Mouse (Mus musculus): ENCODE measurements around the gene Slc15a2. TPM values are rescaled to one million over a fixed set of nuclear protein-coding genes. Genes with fewer than 3 reads are reported as not detected.

Slc15a2 gene
- total and polyA plus RNA-seq, 2 experiments from 2014 or later, result 23.5 to 23.9 TPM

DNA sequence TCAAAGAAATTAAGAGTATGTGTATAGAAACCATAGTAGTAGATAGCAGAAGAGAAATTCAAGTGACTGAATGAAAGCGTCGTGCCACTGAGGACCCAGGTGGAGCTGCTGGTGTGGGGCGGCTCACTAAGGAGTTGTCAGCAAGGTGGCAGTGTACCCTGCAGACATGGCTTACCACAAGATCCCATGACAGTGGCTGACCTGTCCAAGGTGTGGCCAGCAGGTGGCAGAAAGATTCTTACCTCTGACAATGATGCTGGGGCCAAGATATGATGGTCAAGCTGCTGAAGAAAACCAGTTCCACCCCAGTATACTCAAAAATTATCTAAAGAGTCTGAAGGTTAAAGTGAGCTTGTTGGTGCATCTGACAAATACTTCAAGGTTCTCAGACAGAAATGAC, 49.3 kb downstream of the Slc15a2 start:
- no peaks in the 10 kb centered on the region for H3K36me3 ChIP-seq (ENCODE audit: insufficient read depth)
- H3K9me3 ChIP-seq (ENCODE audit: low read length), result no peaks in the 10 kb centered on the region
- H3K4me3 ChIP-seq (ENCODE audit: low read depth, low read length), result no peak overlapping the region
- no peaks in the 10 kb centered on the region for H3K4me1 ChIP-seq (ENCODE audit: insufficient read depth)
- no peak overlapping the region for H3K9ac ChIP-seq
- 78% methylated on average over 3 of the region's 3 CpGs for WGBS
- DNase-seq (no peak), ATAC-seq (no peak)
- TF ChIP-seq CTCF (IDR thresholded peaks at IDR 0.05; ENCODE audit: low read depth), result no peak
- no peaks in the 10 kb centered on the region for H3K27me3 ChIP-seq (ENCODE audit: insufficient read depth, low read length)
- no peak overlapping the region for H3K27ac ChIP-seq (ENCODE audit: low read depth, low read length)
- H3K4me2 ChIP-seq (ENCODE audit: low read depth), result no peak overlapping the region

- no peaks in the 10 kb centered on the region for H3K9me3 ChIP-seq (ENCODE audit: low read length)
- 33% methylated on average over 1 of the region's 1 CpGs for WGBS
- H3K27me3 ChIP-seq (ENCODE audit: insufficient read depth, low read length), result no peaks in the 10 kb centered on the region
- no peak overlapping the region for H3K27ac ChIP-seq (ENCODE audit: low read depth, low read length)
- no peak overlapping the region for H3K9ac ChIP-seq
- no peak for TF ChIP-seq CTCF (IDR thresholded peaks at IDR 0.05; ENCODE audit: low read depth)
- no peaks in the 10 kb centered on the region for H3K36me3 ChIP-seq (ENCODE audit: insufficient read depth)
- H3K4me1 ChIP-seq (ENCODE audit: insufficient read depth), result no peaks in the 10 kb centered on the region
- H3K4me3 ChIP-seq (ENCODE audit: low read depth, low read length), result no peak overlapping the region
- ATAC-seq (no peak), DNase-seq (peak; percentile 13)
- no peak overlapping the region for H3K4me2 ChIP-seq (ENCODE audit: low read depth)
Observed at GRCm38 (mm10) chr16:36733827-36734226, 50.9 kb downstream of the Slc15a2 start.

GRCm38 (mm10) chr16:36732572-36732971, 52.2 kb downstream of the Slc15a2 start:
- Histone ChIP-seq H3K27ac (ENCODE audit: low read depth, low read length) (no peak overlapping the region), H3K27me3 (ENCODE audit: insufficient read depth, low read length) (no peaks in the 10 kb centered on the region), H3K9ac (no peak overlapping the region), H3K4me2 (ENCODE audit: low read depth) (no peak overlapping the region), H3K36me3 (ENCODE audit: insufficient read depth) (no peaks in the 10 kb centered on the region), H3K4me1 (ENCODE audit: insufficient read depth) (no peaks in the 10 kb centered on the region), H3K9me3 (ENCODE audit: low read length) (no peaks in the 10 kb centered on the region), H3K4me3 (ENCODE audit: low read depth, low read length) (no peak overlapping the region)
- ATAC-seq (no peak), DNase-seq (no peak)
- no peak for TF ChIP-seq CTCF (IDR thresholded peaks at IDR 0.05; ENCODE audit: low read depth)

GRCm38 (mm10) chr16:36728959-36729358, 55.8 kb downstream of the Slc15a2 start:
- ATAC-seq, result no peak
- no peak overlapping the region for H3K4me2 ChIP-seq (ENCODE audit: low read depth)
- no peak overlapping the region for H3K9ac ChIP-seq
- TF ChIP-seq CTCF (IDR thresholded peaks at IDR 0.05; ENCODE audit: low read depth), result no peak
- H3K27ac ChIP-seq (ENCODE audit: low read depth, low read length), result no peak overlapping the region
- 94% methylated on average over 2 of the region's 2 CpGs for WGBS
- H3K27me3 ChIP-seq (ENCODE audit: insufficient read depth, low read length), result no peaks in the 10 kb centered on the region
- H3K4me1 ChIP-seq (ENCODE audit: insufficient read depth), result no peaks in the 10 kb centered on the region
- no peaks in the 10 kb centered on the region for H3K36me3 ChIP-seq (ENCODE audit: insufficient read depth)
- H3K4me3 ChIP-seq (ENCODE audit: low read depth, low read length), result no peak overlapping the region
- DNase-seq, result no peak
- H3K9me3 ChIP-seq (ENCODE audit: low read length), result no peaks in the 10 kb centered on the region

DNA sequence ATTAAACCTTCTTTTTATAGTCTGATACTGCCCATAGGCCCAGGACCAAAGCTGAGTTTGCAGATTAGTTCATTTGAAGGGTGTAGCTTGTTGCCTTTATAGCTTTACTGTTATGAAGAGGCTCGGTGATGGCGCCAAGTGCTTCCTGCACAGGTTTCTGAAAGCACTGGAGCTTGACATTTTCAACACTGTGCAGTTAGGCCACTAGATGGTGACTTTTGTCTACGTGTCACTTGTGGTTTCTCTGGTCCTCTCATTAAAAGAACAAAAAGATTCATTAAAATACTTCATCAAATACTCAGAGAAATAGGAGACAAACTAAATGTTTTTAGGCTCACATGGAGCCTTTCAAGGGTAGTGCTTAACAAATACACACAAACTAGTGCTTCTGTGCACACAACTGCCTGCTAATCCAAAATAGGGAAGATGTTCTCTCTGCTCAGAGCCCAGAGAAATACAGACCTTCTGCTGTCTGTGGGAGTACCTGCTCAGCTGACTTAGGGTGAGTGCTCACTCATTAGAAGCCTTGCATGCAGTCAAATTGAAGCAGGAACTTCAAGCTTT, 60.8 kb downstream of the Slc15a2 start:
- no peak overlapping the region for H3K27ac ChIP-seq (ENCODE audit: low read depth, low read length)
- H3K4me2 ChIP-seq (ENCODE audit: low read depth), result no peak overlapping the region
- no peaks in the 10 kb centered on the region for H3K36me3 ChIP-seq (ENCODE audit: insufficient read depth)
- no peak overlapping the region for H3K9ac ChIP-seq
- peak; percentile 66; the same call in 1 of the 2 replicates for ATAC-seq
- H3K27me3 ChIP-seq (ENCODE audit: insufficient read depth, low read length), result no peaks in the 10 kb centered on the region
- H3K4me1 ChIP-seq (ENCODE audit: insufficient read depth), result no peaks in the 10 kb centered on the region
- DNase-seq, result peak; percentile 46
- no peak overlapping the region for H3K4me3 ChIP-seq (ENCODE audit: low read depth, low read length)
- peak; percentile 64 for TF ChIP-seq CTCF (IDR thresholded peaks at IDR 0.05; ENCODE audit: low read depth)
- H3K9me3 ChIP-seq (ENCODE audit: low read length), result no peaks in the 10 kb centered on the region
- 58% methylated on average over 3 of the region's 3 CpGs for WGBS

- no peak for TF ChIP-seq CTCF (IDR thresholded peaks at IDR 0.05; ENCODE audit: low read depth)
- Histone ChIP-seq H3K9ac (no peak overlapping the region), H3K4me3 (ENCODE audit: low read depth, low read length) (no peak overlapping the region), H3K9me3 (ENCODE audit: low read length) (no peaks in the 10 kb centered on the region), H3K4me2 (ENCODE audit: low read depth) (no peak overlapping the region), H3K4me1 (ENCODE audit: insufficient read depth) (no peaks in the 10 kb centered on the region), H3K27me3 (ENCODE audit: insufficient read depth, low read length) (no peaks in the 10 kb centered on the region), H3K27ac (ENCODE audit: low read depth, low read length) (no peak overlapping the region), H3K36me3 (ENCODE audit: insufficient read depth) (no peaks in the 10 kb centered on the region)
- 28% methylated on average over 4 of the region's 4 CpGs for WGBS
- ATAC-seq (no peak), DNase-seq (no peak)
Observed at GRCm38 (mm10) chr16:36722739-36723138, 62.0 kb downstream of the Slc15a2 start.

DNA sequence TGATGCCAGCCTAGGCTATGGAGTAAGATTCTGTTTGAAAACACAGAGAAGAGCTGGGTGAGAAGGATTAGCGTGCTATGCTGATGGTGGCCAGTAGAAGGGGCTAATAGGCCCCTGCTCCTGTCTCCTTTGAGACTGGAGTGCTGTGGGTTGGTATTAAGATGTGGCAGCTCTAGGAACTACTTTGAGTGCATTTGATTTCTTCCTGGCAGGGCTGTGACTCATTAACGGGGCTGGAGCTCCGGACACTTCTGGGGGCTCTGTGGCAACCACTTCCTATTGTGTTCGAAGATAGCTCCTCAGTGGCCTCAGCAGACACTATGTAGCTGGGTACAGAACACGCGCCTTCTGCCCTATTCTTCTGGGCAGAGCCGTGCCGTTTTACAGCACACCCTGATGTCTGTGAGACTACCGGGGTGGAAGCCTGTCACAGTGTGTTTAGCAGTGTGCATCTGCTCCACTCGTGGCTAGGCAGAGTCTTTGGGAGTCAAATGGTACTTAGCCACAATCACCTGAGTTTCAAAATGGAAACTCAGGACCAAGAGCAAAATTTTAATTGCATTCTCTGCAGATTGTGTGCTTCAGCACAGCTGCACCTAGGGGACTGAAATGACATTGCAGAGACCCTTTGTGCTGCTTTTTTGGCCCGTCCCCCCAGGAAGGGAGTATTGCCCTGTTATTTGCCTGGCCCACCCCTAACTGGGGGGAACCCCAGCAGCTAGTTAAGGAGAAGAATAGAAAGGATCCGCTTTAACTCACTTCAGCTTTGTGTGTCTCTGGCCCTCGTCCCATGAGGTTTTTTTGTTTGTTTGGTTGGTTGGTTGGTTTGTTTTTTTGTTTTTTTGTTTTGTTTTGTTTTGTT, 64.3 kb downstream of the Slc15a2 start:
- WGBS, result 47% methylated on average over 13 of the region's 13 CpGs
- peak; percentile 40 for TF ChIP-seq CTCF (IDR thresholded peaks at IDR 0.05; ENCODE audit: low read depth)
- no peak overlapping the region for H3K4me2 ChIP-seq (ENCODE audit: low read depth)
- no peak for DNase-seq
- peak; percentile 38 for ATAC-seq
- H3K9me3 ChIP-seq (ENCODE audit: low read length), result no peaks in the 10 kb centered on the region
- H3K36me3 ChIP-seq (ENCODE audit: insufficient read depth), result no peaks in the 10 kb centered on the region
- no peak overlapping the region for H3K9ac ChIP-seq
- no peak overlapping the region for H3K27ac ChIP-seq (ENCODE audit: low read depth, low read length)
- no peaks in the 10 kb centered on the region for H3K27me3 ChIP-seq (ENCODE audit: insufficient read depth, low read length)
- no peaks in the 10 kb centered on the region for H3K4me1 ChIP-seq (ENCODE audit: insufficient read depth)
- H3K4me3 ChIP-seq (ENCODE audit: low read depth, low read length), result no peak overlapping the region
